Mouse (Mus musculus) urinary bladder, postnatal 36 days (tissue): ENCODE results near the gene Gss.
"Not testable (repeated sequence)": the region's sequence is repeated elsewhere in the genome, so short reads cannot be mapped to it uniquely, and the experiment has no call there.

Experiments used
- DNase-seq, 2 experiments: peaks; one replicate each; pipeline ENCODE4 v3.0.0; 2022; ENCODE audit warnings: low spot score in 2 of 2, mixed read lengths in 1 of 2

Gss gene

GRCm38 (mm10) chr2:155616971-155617370 lies 24.4 kb upstream of the Gss start:
- no peak for DNase-seq

- DNase-seq = no peak
Observed at GRCm38 (mm10) chr2:155613953-155614352, 21.3 kb upstream of the Gss start.

- DNase-seq = peak; percentile 57 to 72
Observed at GRCm38 (mm10) chr2:155613326-155613755, 20.7 kb upstream of the Gss start.

GRCm38 (mm10) chr2:155611834-155612550 lies 19.4 kb upstream of the Gss start:
- DNase-seq = no peak

- DNase-seq = no peak
Observed at GRCm38 (mm10) chr2:155610978-155611377, 18.4 kb upstream of the Gss start, which contains the start of gene Myh7b. Gene Myh7b, plus strand, starts transcription at chr2:155611212.

GRCm38 (mm10) chr2:155606360-155606759 lies 13.8 kb upstream of the Gss start:
- no peak for DNase-seq

- DNase-seq = not testable (repeated sequence)
Observed at GRCm38 (mm10) chr2:155605236-155605589, 12.6 kb upstream of the Gss start.

GRCm38 (mm10) chr2:155604560-155605235 lies 12.1 kb upstream of the Gss start:
- no peak for DNase-seq

- no peak for DNase-seq
Observed at GRCm38 (mm10) chr2:155603707-155604106, 11.1 kb upstream of the Gss start.

GRCm38 (mm10) chr2:155595516-155595915 lies 2.9 kb upstream of the Gss start:
- DNase-seq = no peak

- no peak for DNase-seq
Observed at GRCm38 (mm10) chr2:155592854-155593283, 259 bp upstream of the Gss start.

GRCm38 (mm10) chr2:155591676-155592075 lies 934 bp downstream of the Gss start:
- peak in 1 of 2 experiments; percentile 16 for DNase-seq

- no peak for DNase-seq
Observed at GRCm38 (mm10) chr2:155590876-155591275, 1.7 kb downstream of the Gss start.

- no peak for DNase-seq
Observed at GRCm38 (mm10) chr2:155589521-155589920, 3.1 kb downstream of the Gss start.

GRCm38 (mm10) chr2:155588136-155588535 lies 4.5 kb downstream of the Gss start:
- DNase-seq = no peak

GRCm38 (mm10) chr2:155585486-155585885 lies 7.1 kb downstream of the Gss start:
- DNase-seq = no peak

GRCm38 (mm10) chr2:155585082-155585481 lies 7.5 kb downstream of the Gss start:
- DNase-seq = no peak

GRCm38 (mm10) chr2:155583927-155584530 lies 8.6 kb downstream of the Gss start:
- peak in 1 of 2 experiments; percentile 43 for DNase-seq

- no peak for DNase-seq
Observed at GRCm38 (mm10) chr2:155582996-155583395, 9.6 kb downstream of the Gss start.

- DNase-seq = no peak
Observed at GRCm38 (mm10) chr2:155582384-155582995, 10.1 kb downstream of the Gss start.

GRCm38 (mm10) chr2:155580331-155580730 lies 12.3 kb downstream of the Gss start:
- DNase-seq = no peak

- no peak for DNase-seq
Observed at GRCm38 (mm10) chr2:155576656-155577055, 16.0 kb downstream of the Gss start.
